Mouse (Mus musculus): ENCODE measurements around the gene Hils1. TPM values are rescaled to one million over a fixed set of nuclear protein-coding genes. Genes with fewer than 3 reads are reported as not detected.

The Hils1 gene
- polyA plus RNA-seq, 1 experiment from 2014 or later, result not detected

DNA sequence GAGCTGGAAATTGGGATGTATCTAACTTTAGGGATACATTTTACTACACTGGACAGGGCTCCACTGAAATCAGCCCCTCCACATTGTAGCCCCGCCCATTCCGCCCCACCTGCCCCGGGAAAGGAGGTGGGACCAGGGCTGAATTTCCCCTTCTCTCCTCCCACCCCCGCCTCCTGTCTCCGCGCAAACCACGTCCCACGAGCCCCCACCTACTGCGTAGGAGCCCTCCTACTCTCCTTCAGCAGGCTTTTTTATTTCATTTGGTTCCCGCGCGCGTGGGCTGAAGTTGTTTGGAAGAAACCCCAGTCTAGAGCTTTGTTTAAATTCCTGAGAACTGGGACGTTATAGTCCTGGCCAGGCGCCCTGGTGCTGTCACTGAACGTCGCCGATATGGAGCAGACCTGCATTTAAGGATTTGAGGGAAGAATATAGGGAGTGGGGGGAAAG is 30.0 kb upstream of the Hils1 start:
- ATAC-seq (ENCODE audit: low FRiP score), result no peak; the same call in 1 of the 2 replicates
- H3K36me3 ChIP-seq, result no peaks in the 10 kb centered on the region
- H3K9me3 ChIP-seq (replicated peaks), result no peaks in the 10 kb centered on the region
- under 1% methylated on average over 18 of the region's 18 CpGs for WGBS
- peaks cover 84% of the 10 kb centered on the region for H3K27me3 ChIP-seq
- H3K4me3 ChIP-seq, result peak overlapping the region; percentile 30
- H3K4me1 ChIP-seq, result peaks cover 22% of the 10 kb centered on the region
- H3K27ac ChIP-seq, result no peak overlapping the region
- H3K4me2 ChIP-seq (replicated peaks), result peak overlapping the region; percentile 58
- peak overlapping the region; percentile 24 for H3K9ac ChIP-seq

- no peak for ATAC-seq (ENCODE audit: low FRiP score)
- Histone ChIP-seq H3K4me2 (replicated peaks) (peak overlapping the region; percentile 58), H3K27ac (no peak overlapping the region), H3K4me1 (peaks cover 22% of the 10 kb centered on the region), H3K27me3 (peaks cover 80% of the 10 kb centered on the region), H3K36me3 (no peaks in the 10 kb centered on the region), H3K4me3 (peak overlapping the region; percentile 30), H3K9ac (peak overlapping the region; percentile 24; the same call in 1 of the 2 replicates), H3K9me3 (replicated peaks) (no peaks in the 10 kb centered on the region)
- 2% methylated on average over 15 of the region's 15 CpGs for WGBS
Measured at GRCm38 (mm10) chr11:94937787-94938186, 29.6 kb upstream of the Hils1 start.

GRCm38 (mm10) chr11:94938296-94938695 is 29.1 kb upstream of the Hils1 start:
- H3K4me2 ChIP-seq (replicated peaks), result peak overlapping the region; percentile 58
- WGBS, result 25% methylated on average over 9 of the region's 9 CpGs
- peaks cover 22% of the 10 kb centered on the region for H3K4me1 ChIP-seq
- H3K4me3 ChIP-seq, result no peak overlapping the region; the same call in 1 of the 2 replicates
- H3K36me3 ChIP-seq, result no peaks in the 10 kb centered on the region
- H3K9me3 ChIP-seq (replicated peaks), result no peaks in the 10 kb centered on the region
- no peak for ATAC-seq (ENCODE audit: low FRiP score)
- H3K27me3 ChIP-seq, result peaks cover 75% of the 10 kb centered on the region
- H3K9ac ChIP-seq, result no peak overlapping the region
- H3K27ac ChIP-seq, result no peak overlapping the region

DNA sequence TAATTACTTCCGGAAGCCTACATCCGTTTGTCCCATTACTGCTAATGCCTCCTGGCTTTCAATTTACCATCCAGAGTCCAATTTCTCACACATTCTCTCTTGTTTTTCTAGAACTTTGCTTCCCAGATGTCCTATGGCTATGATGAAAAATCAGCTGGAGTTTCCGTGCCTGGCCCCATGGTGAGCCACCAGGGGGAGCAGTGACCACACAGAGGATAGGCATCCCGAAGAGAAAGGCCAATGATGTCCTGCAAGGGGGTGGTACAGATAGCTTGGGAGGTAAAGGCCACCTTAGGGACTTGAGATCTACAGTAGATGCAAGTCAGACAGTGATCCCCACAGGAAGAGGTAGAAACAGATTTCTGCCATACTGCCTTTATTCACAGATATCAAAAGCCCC is 28.1 kb upstream of the Hils1 start:
- no peak overlapping the region for H3K9ac ChIP-seq
- H3K4me2 ChIP-seq (replicated peaks), result no peak overlapping the region
- no peak overlapping the region for H3K27ac ChIP-seq
- H3K27me3 ChIP-seq, result peaks cover 65% of the 10 kb centered on the region
- no peak for ATAC-seq (ENCODE audit: low FRiP score)
- 20% methylated on average over 4 of the region's 4 CpGs for WGBS
- H3K36me3 ChIP-seq, result no peaks in the 10 kb centered on the region
- H3K4me1 ChIP-seq, result peaks cover 17% of the 10 kb centered on the region
- no peak overlapping the region for H3K4me3 ChIP-seq
- H3K9me3 ChIP-seq (replicated peaks), result no peaks in the 10 kb centered on the region

GRCm38 (mm10) chr11:94941121-94941520 is 26.3 kb upstream of the Hils1 start:
- 36% methylated on average over 9 of the region's 9 CpGs for WGBS
- no peak overlapping the region for H3K27ac ChIP-seq
- ATAC-seq (ENCODE audit: low FRiP score), result no peak
- H3K27me3 ChIP-seq, result peaks cover 46% of the 10 kb centered on the region
- H3K4me1 ChIP-seq, result peaks cover 11% of the 10 kb centered on the region
- H3K9ac ChIP-seq, result no peak overlapping the region
- no peak overlapping the region for H3K4me2 ChIP-seq (replicated peaks)
- no peak overlapping the region for H3K4me3 ChIP-seq
- H3K36me3 ChIP-seq, result no peaks in the 10 kb centered on the region
- no peaks in the 10 kb centered on the region for H3K9me3 ChIP-seq (replicated peaks)

DNA sequence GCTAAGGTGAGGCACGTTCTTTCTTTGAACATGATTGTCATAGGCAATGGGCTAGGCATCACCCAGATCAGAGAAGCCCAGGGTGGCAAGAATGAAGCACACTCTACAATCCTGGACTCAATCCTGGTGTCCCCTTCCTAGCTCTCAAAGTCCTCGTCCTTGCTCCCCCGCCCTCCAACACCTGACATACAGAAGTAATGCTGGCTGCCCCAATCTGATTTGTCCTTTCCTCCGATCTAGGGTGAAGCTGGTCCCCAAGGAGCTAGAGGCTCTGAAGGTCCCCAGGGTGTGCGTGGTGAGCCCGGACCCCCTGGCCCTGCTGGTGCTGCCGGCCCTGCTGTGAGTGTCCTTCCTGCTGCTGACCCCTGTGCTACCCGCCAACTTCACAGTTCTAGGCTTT is 25.6 kb upstream of the Hils1 start:
- peaks cover 40% of the 10 kb centered on the region for H3K27me3 ChIP-seq
- no peak overlapping the region for H3K4me2 ChIP-seq (replicated peaks)
- WGBS, result 73% methylated on average over 8 of the region's 8 CpGs
- ATAC-seq (ENCODE audit: low FRiP score), result no peak
- H3K27ac ChIP-seq, result no peak overlapping the region
- no peak overlapping the region for H3K9ac ChIP-seq
- 0 out of 2 replicates have a peak, but pooled peaks cover under 1% of the 10 kb centered on the region for H3K36me3 ChIP-seq
- no peaks in the 10 kb centered on the region for H3K9me3 ChIP-seq (replicated peaks)
- no peak overlapping the region for H3K4me3 ChIP-seq
- peaks cover 9% of the 10 kb centered on the region for H3K4me1 ChIP-seq

- peaks cover 35% of the 10 kb centered on the region for H3K27me3 ChIP-seq
- no peak overlapping the region for H3K4me3 ChIP-seq
Measured at GRCm38 (mm10) chr11:94942282-94943023, 24.9 kb upstream of the Hils1 start.

GRCm38 (mm10) chr11:94943054-94943453 is 24.3 kb upstream of the Hils1 start:
- H3K27me3 ChIP-seq, result peaks cover 32% of the 10 kb centered on the region
- no peak overlapping the region for H3K4me3 ChIP-seq
- H3K9ac ChIP-seq, result no peak overlapping the region
- 0 out of 2 replicates have a peak, but pooled peaks cover 3% of the 10 kb centered on the region for H3K36me3 ChIP-seq
- H3K4me2 ChIP-seq (replicated peaks), result no peak overlapping the region
- no peaks in the 10 kb centered on the region for H3K4me1 ChIP-seq
- H3K27ac ChIP-seq, result no peak overlapping the region
- no peaks in the 10 kb centered on the region for H3K9me3 ChIP-seq (replicated peaks)
- 86% methylated on average over 15 of the region's 15 CpGs for WGBS
- no peak for ATAC-seq (ENCODE audit: low FRiP score)

More at GRCm38 (mm10) chr11:94942282-94943023, 24.9 kb upstream of the Hils1 start:
- H3K4me1 ChIP-seq, result peaks cover 5% of the 10 kb centered on the region
- 0 out of 2 replicates have a peak, but pooled peaks cover 3% of the 10 kb centered on the region for H3K36me3 ChIP-seq
- H3K4me2 ChIP-seq (replicated peaks), result no peak overlapping the region
- ATAC-seq (ENCODE audit: low FRiP score), result no peak
- no peak overlapping the region for H3K9ac ChIP-seq
- WGBS, result 48% methylated on average over 13 of the region's 13 CpGs
- no peak overlapping the region for H3K27ac ChIP-seq
- no peaks in the 10 kb centered on the region for H3K9me3 ChIP-seq (replicated peaks)

DNA sequence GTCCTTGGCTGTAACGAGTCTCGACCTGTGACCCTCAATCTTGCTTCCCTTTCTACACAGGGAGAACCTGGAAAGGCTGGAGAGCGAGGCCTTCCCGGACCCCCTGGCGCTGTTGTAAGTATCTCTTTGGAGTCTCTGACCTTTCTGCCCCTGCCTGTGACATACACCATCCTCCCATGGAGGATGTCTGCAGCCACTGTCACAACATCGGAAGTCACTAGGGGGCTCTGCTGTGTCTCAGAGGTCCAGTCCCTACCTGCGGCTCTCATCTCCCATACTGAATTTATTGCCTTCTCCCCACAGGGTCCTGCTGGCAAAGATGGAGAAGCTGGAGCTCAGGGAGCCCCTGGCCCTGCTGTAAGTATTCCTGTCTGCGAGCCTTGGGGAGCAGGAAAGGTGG is 23.1 kb upstream of the Hils1 start:
- no peak for ATAC-seq (ENCODE audit: low FRiP score)
- H3K27me3 ChIP-seq, result peaks cover 23% of the 10 kb centered on the region
- H3K36me3 ChIP-seq, result 0 out of 2 replicates have a peak, but pooled peaks cover 3% of the 10 kb centered on the region
- WGBS, result 11% methylated on average over 8 of the region's 8 CpGs
- no peak overlapping the region for H3K4me3 ChIP-seq
- H3K9me3 ChIP-seq (replicated peaks), result no peaks in the 10 kb centered on the region
- no peaks in the 10 kb centered on the region; the same call in 1 of the 2 replicates for H3K4me1 ChIP-seq
- H3K27ac ChIP-seq, result no peak overlapping the region
- H3K9ac ChIP-seq, result no peak overlapping the region
- no peak overlapping the region for H3K4me2 ChIP-seq (replicated peaks)

GRCm38 (mm10) chr11:94945236-94945635 is 22.2 kb upstream of the Hils1 start:
- Histone ChIP-seq H3K36me3 (0 out of 2 replicates have a peak, but pooled peaks cover 3% of the 10 kb centered on the region), H3K9me3 (replicated peaks) (no peaks in the 10 kb centered on the region), H3K4me1 (no peaks in the 10 kb centered on the region; the same call in 1 of the 2 replicates), H3K27ac (no peak overlapping the region), H3K4me3 (no peak overlapping the region), H3K9ac (no peak overlapping the region), H3K4me2 (replicated peaks) (no peak overlapping the region), H3K27me3 (peaks cover 15% of the 10 kb centered on the region; the same call in 1 of the 2 replicates)
- no peak for ATAC-seq (ENCODE audit: low FRiP score)
- 92% methylated on average over 12 of the region's 12 CpGs for WGBS

GRCm38 (mm10) chr11:94952169-94952568 is 15.2 kb upstream of the Hils1 start:
- Histone ChIP-seq H3K27ac (peak overlapping the region; percentile 52), H3K9ac (no peak overlapping the region), H3K4me2 (replicated peaks) (peak overlapping the region; percentile 13; the same call in 1 of the 2 replicates), H3K27me3 (peaks cover 5% of the 10 kb centered on the region; the same call in 1 of the 2 replicates), H3K4me3 (no peak overlapping the region), H3K9me3 (replicated peaks) (no peaks in the 10 kb centered on the region), H3K4me1 (peaks cover 20% of the 10 kb centered on the region), H3K36me3 (no peaks in the 10 kb centered on the region)
- whole genome bisulfite sequencing, result 10% methylated on average over 6 of the region's 6 CpGs
- 0 out of 2 replicates have a peak, but pooled peaks have one; percentile 49 for ATAC-seq (ENCODE audit: low FRiP score)

GRCm38 (mm10) chr11:94955103-94955502 is 12.3 kb upstream of the Hils1 start:
- peak; percentile 64 for ATAC-seq (ENCODE audit: low FRiP score)
- Histone ChIP-seq H3K27me3 (no peaks in the 10 kb centered on the region), H3K9ac (no peak overlapping the region), H3K27ac (no peak overlapping the region), H3K4me2 (replicated peaks) (no peak overlapping the region), H3K4me3 (no peak overlapping the region), H3K36me3 (no peaks in the 10 kb centered on the region), H3K9me3 (replicated peaks) (no peaks in the 10 kb centered on the region), H3K4me1 (peaks cover 27% of the 10 kb centered on the region)
- WGBS, result 53% methylated on average over 9 of the region's 9 CpGs
